ENCODE assay signal across 8 mouse cellular contexts in the genomic region with DNA sequence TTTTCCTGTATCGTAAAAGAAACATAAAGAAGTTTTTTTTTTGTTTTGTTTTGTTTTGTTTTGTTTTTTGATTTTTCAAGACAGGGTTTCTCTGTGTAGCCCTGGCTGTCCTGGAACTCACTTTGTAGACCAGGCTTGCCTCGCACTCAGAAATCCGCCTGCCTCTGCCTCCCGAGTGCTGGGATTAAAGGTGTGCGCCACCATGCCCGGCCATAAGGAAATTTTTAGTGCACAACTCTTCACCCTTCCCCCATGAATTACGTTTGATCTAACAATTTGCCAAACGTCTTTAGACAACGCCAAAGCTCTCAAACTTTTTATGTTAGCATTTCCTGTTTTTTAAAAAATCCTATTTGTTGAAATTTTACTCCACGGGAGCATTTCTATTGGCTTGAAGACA. TPM values are rescaled to one million over a fixed set of nuclear protein-coding genes. Genes with fewer than 3 reads are reported as not detected.
DNase-seq lines count a peak whose midpoint lies in the region; ATAC-seq and TF ChIP-seq lines count a peak whose summit lies in the region.
"Not testable (repeated sequence)": the region's sequence is repeated elsewhere in the genome, so short reads cannot be mapped to it uniquely, and the experiment has no call there.

No protein-coding gene starts in this region.

- in situ Hi-C loops in ES-E14 (cut with MboI; ENCODE audit: low sequenced_read_pairs in 2 of 2, unreplicated experiment in 2 of 2) = not testable (repeated sequence)

- H3K27ac ChIP-seq in ES-E14 (ENCODE audit: insufficient read depth, low read depth, low read length, poor library complexity, severe bottlenecking) = peak overlapping the region; percentile 28; the same call in 1 of the 2 replicates
- peak overlapping the region; percentile 99 for H3K27ac ChIP-seq in embryonic facial prominence, embryonic 11.5 days (replicated peaks; ENCODE audit: low read depth, low read length)
- H3K27ac ChIP-seq in forebrain, postnatal 0 days (ENCODE audit: low read depth, low read length) = peak overlapping the region; percentile 99
- H3K27ac ChIP-seq in hindbrain, embryonic 12.5 days = peak overlapping the region; percentile 100
- peak overlapping the region; percentile 100 for H3K27ac ChIP-seq in kidney, embryonic 16.5 days (ENCODE audit: low read length)
- H3K27ac ChIP-seq in liver, embryonic 14.5 days = peak overlapping the region; percentile 91
- peak overlapping the region; percentile 100 for H3K27ac ChIP-seq in midbrain, embryonic 13.5 days
- H3K27ac ChIP-seq in spleen, adult 2 months (ENCODE audit: insufficient read depth, low read length) = peak overlapping the region; percentile 78

- not testable (repeated sequence) for H3K9me3 ChIP-seq in ES-E14 (ENCODE audit: control insufficient read depth, insufficient read depth, low read depth, low read length); embryonic facial prominence, embryonic 11.5 days (replicated peaks; ENCODE audit: control insufficient read depth, low read length); forebrain, postnatal 0 days (ENCODE audit: low read length); hindbrain, embryonic 12.5 days (replicated peaks); kidney, embryonic 16.5 days (ENCODE audit: low read length); liver, embryonic 14.5 days (ENCODE audit: control insufficient read depth, low read length); midbrain, embryonic 13.5 days

- TF ChIP-seq POLR2A in spleen, adult 2 months (IDR thresholded peaks at IDR 0.05; ENCODE audit: low read depth, low read length) = not testable (repeated sequence)

- not testable (repeated sequence) for H3K9ac ChIP-seq in ES-E14 (ENCODE audit: insufficient read depth, low read depth, low read length, poor library complexity, severe bottlenecking); embryonic facial prominence, embryonic 11.5 days (replicated peaks; ENCODE audit: low read length); forebrain, postnatal 0 days; hindbrain, embryonic 12.5 days; kidney, embryonic 16.5 days (replicated peaks; ENCODE audit: low read length); midbrain, embryonic 13.5 days (replicated peaks)
- H3K9ac ChIP-seq in liver, embryonic 14.5 days (replicated peaks) = peak overlapping the region; percentile 7; the same call in 1 of the 2 replicates

- peak overlapping the region; percentile 14 to 95; a peak in 3 of 4 replicates for H3K4me3 ChIP-seq in ES-E14 (ENCODE audit: insufficient read depth in 1 of 2, low read depth in 1 of 2, low read length in 2 of 2, poor library complexity in 1 of 2, severe bottlenecking in 1 of 2)
- not testable (repeated sequence) for H3K4me3 ChIP-seq in embryonic facial prominence, embryonic 11.5 days (ENCODE audit: low read depth, low read length); spleen, adult 2 months (ENCODE audit: extremely low read depth, insufficient read depth, insufficient read length)
- H3K4me3 ChIP-seq in forebrain, postnatal 0 days (ENCODE audit: low read depth, low read length) = peak overlapping the region; percentile 56
- peak overlapping the region; percentile 98; the same call in 1 of the 2 replicates for H3K4me3 ChIP-seq in hindbrain, embryonic 12.5 days
- peak overlapping the region; percentile 96; the same call in 1 of the 2 replicates for H3K4me3 ChIP-seq in kidney, embryonic 16.5 days (ENCODE audit: low read length)
- H3K4me3 ChIP-seq in liver, embryonic 14.5 days (ENCODE audit: insufficient read depth in 1 of 2, low read depth in 2 of 2, low read length in 2 of 2) = peak overlapping the region in 1 of 2 experiments; percentile 81; a peak in 2 of 4 replicates
- H3K4me3 ChIP-seq in midbrain, embryonic 13.5 days (replicated peaks) = peak overlapping the region; percentile 99

- 55% methylated on average over 10 of the region's 10 CpGs for WGBS in embryonic facial prominence, embryonic 11.5 days
- WGBS in forebrain, postnatal 0 days = 43% methylated on average over 10 of the region's 10 CpGs
- 52% methylated on average over 10 of the region's 10 CpGs for WGBS in hindbrain, embryonic 12.5 days
- WGBS in kidney, embryonic 16.5 days = 46% methylated on average over 10 of the region's 10 CpGs
- WGBS in liver, embryonic 14.5 days (ENCODE audit: insufficient replicate concordance) = 32% methylated on average over 10 of the region's 10 CpGs
- WGBS in midbrain, embryonic 13.5 days = 58% methylated on average over 10 of the region's 10 CpGs
- 21% methylated on average over 10 of the region's 10 CpGs for WGBS in spleen, adult 2 months

- not testable (repeated sequence) for DNase-seq in ES-E14 (ENCODE audit: low read depth, low spot score); embryonic facial prominence, embryonic 11.5 days (ENCODE audit: low spot score); forebrain, postnatal 0 days; liver, embryonic 14.5 days (ENCODE audit: low read depth in 3 of 3, low spot score in 3 of 3); spleen, adult 2 months (ENCODE audit: low read depth in 1 of 2, low spot score in 2 of 2)

- H3K4me1 ChIP-seq in ES-E14 (ENCODE audit: control insufficient read depth in 2 of 2, insufficient read depth in 2 of 2, low read length in 2 of 2, poor library complexity in 1 of 2) = peaks cover 4 to 16% of the 10 kb centered on the region in 2 experiments; a peak in 3 of 4 replicates
- not testable (repeated sequence) for H3K4me1 ChIP-seq in embryonic facial prominence, embryonic 11.5 days (ENCODE audit: control insufficient read depth, insufficient read depth, low read length); forebrain, postnatal 0 days (ENCODE audit: insufficient read depth); spleen, adult 2 months (ENCODE audit: control insufficient read depth, insufficient read depth, insufficient read length)
- H3K4me1 ChIP-seq in hindbrain, embryonic 12.5 days = peaks cover 31% of the 10 kb centered on the region
- peaks cover 33% of the 10 kb centered on the region for H3K4me1 ChIP-seq in kidney, embryonic 16.5 days (ENCODE audit: insufficient read depth, low read length)
- H3K4me1 ChIP-seq in liver, embryonic 14.5 days (replicated peaks; ENCODE audit: control insufficient read depth in 2 of 2, insufficient read depth in 2 of 2, low read length in 1 of 2) = peaks cover 19 to 24% of the 10 kb centered on the region in 2 experiments
- peaks cover 55% of the 10 kb centered on the region for H3K4me1 ChIP-seq in midbrain, embryonic 13.5 days (replicated peaks)

- H3K36me3 ChIP-seq in ES-E14 (ENCODE audit: control insufficient read depth, insufficient read depth, low read length, poor library complexity, severe bottlenecking) = peaks cover 38% of the 10 kb centered on the region
- H3K36me3 ChIP-seq in embryonic facial prominence, embryonic 11.5 days (replicated peaks; ENCODE audit: control insufficient read depth, insufficient read depth, low read depth, low read length) = not testable (repeated sequence)
- peaks cover 40% of the 10 kb centered on the region for H3K36me3 ChIP-seq in forebrain, postnatal 0 days (ENCODE audit: insufficient read depth)
- peaks cover 44% of the 10 kb centered on the region for H3K36me3 ChIP-seq in hindbrain, embryonic 12.5 days
- peaks cover 30% of the 10 kb centered on the region for H3K36me3 ChIP-seq in kidney, embryonic 16.5 days (ENCODE audit: insufficient read depth, low read length)
- peaks cover 27% of the 10 kb centered on the region for H3K36me3 ChIP-seq in liver, embryonic 14.5 days (replicated peaks; ENCODE audit: control insufficient read depth, insufficient read depth, low read depth)
- peaks cover 48% of the 10 kb centered on the region for H3K36me3 ChIP-seq in midbrain, embryonic 13.5 days
- H3K36me3 ChIP-seq in spleen, adult 2 months (ENCODE audit: control insufficient read depth, insufficient read depth, low read length) = peaks cover 24% of the 10 kb centered on the region

- not testable (repeated sequence) for TF ChIP-seq EP300 in liver, embryonic 14.5 days (IDR thresholded peaks at IDR 0.05; ENCODE audit: low read depth)

- TF ChIP-seq CTCF in forebrain, postnatal 0 days (IDR thresholded peaks at IDR 0.05; ENCODE audit: low read depth); liver, embryonic 14.5 days (IDR thresholded peaks at IDR 0.05; ENCODE audit: low read depth); spleen, adult 2 months (IDR thresholded peaks at IDR 0.05; ENCODE audit: extremely low read depth, insufficient read depth, insufficient read length, insufficient replicate concordance): not testable (repeated sequence)

- not testable (repeated sequence) for ATAC-seq in embryonic facial prominence, embryonic 11.5 days (replicated peaks; ENCODE audit: insufficient number of reproducible peaks, low FRiP score, low TSS enrichment, low read depth); forebrain, postnatal 0 days; hindbrain, embryonic 12.5 days (ENCODE audit: low FRiP score); kidney, embryonic 16.5 days (ENCODE audit: low FRiP score, low TSS enrichment); liver, embryonic 14.5 days (ENCODE audit: insufficient read depth); midbrain, embryonic 13.5 days

- H3K4me2 ChIP-seq in embryonic facial prominence, embryonic 11.5 days (ENCODE audit: low read depth, low read length) = not testable (repeated sequence)
- peak overlapping the region; percentile 60; the same call in 1 of the 2 replicates for H3K4me2 ChIP-seq in forebrain, postnatal 0 days (ENCODE audit: low read depth)
- peak overlapping the region; percentile 75 for H3K4me2 ChIP-seq in hindbrain, embryonic 12.5 days (replicated peaks)
- peak overlapping the region; percentile 89 for H3K4me2 ChIP-seq in kidney, embryonic 16.5 days (replicated peaks; ENCODE audit: low read depth, low read length)
- peak overlapping the region; percentile 99 for H3K4me2 ChIP-seq in liver, embryonic 14.5 days (ENCODE audit: low read depth)
- peak overlapping the region; percentile 92 for H3K4me2 ChIP-seq in midbrain, embryonic 13.5 days (replicated peaks)

- not testable (repeated sequence) for H3K27me3 ChIP-seq in embryonic facial prominence, embryonic 11.5 days (ENCODE audit: control insufficient read depth, insufficient read depth, low read length); forebrain, postnatal 0 days (ENCODE audit: insufficient read depth, low read length); hindbrain, embryonic 12.5 days; kidney, embryonic 16.5 days (ENCODE audit: insufficient read depth, low read length); liver, embryonic 14.5 days (ENCODE audit: control insufficient read depth, insufficient read depth, low read length); midbrain, embryonic 13.5 days; spleen, adult 2 months (ENCODE audit: control insufficient read depth, insufficient read depth, low read length)

RNA-seq across cellular contexts. Expression of a gene that starts 0.5 kb away (rescaled TPM):
- 775 and 955 TPM in 2 replicates for total RNA-seq in ES-E14 (2012; rRNA removed)
- 3,308 and 3,397 TPM in 2 replicates for polyA plus RNA-seq in embryonic facial prominence, embryonic 11.5 days (2014; fragmentation: Nextera tagmentation; extraction: Ambion mirVana)
- 1,402 and 1,611 TPM in 2 replicates for total RNA-seq in forebrain, postnatal 0 days (2014; rRNA removed)
- 4,218 and 4,770 TPM in 2 replicates for polyA plus RNA-seq in forebrain, postnatal 0 days (2015; fragmentation: Nextera tagmentation; extraction: Ambion mirVana)
- polyA plus RNA-seq in hindbrain, embryonic 12.5 days (2016; fragmentation: Nextera tagmentation; extraction: Ambion mirVana) = 3,169 and 3,299 TPM in 2 replicates
- 2,772 and 2,914 TPM in 2 replicates for polyA plus RNA-seq in kidney, embryonic 16.5 days (2015; fragmentation: Nextera tagmentation; extraction: Ambion mirVana)
- 432 and 443 TPM in 2 replicates for polyA plus RNA-seq in liver, embryonic 14.5 days (2012; rRNA removed)
- polyA plus RNA-seq in liver, embryonic 14.5 days (2014; fragmentation: Nextera tagmentation; extraction: Ambion mirVana) = 1,304 and 1,332 TPM in 2 replicates
- polyA plus RNA-seq in midbrain, embryonic 13.5 days (2015; fragmentation: Nextera tagmentation; extraction: Ambion mirVana) = 3,599 and 3,660 TPM in 2 replicates
- 427 and 734 TPM in 2 replicates for polyA plus RNA-seq in spleen, adult 2 months (2012; rRNA removed)

RNA-seq across cellular contexts. Expression of a gene that starts 1.5 kb away (rescaled TPM):
- total RNA-seq in ES-E14 (2012; rRNA removed) = 31.3 and 36.4 TPM in 2 replicates
- 29.6 and 39.2 TPM in 2 replicates for polyA plus RNA-seq in embryonic facial prominence, embryonic 11.5 days (2014; fragmentation: Nextera tagmentation; extraction: Ambion mirVana)
- 51.5 and 54.8 TPM in 2 replicates for total RNA-seq in forebrain, postnatal 0 days (2014; rRNA removed)
- 29.4 and 32.6 TPM in 2 replicates for polyA plus RNA-seq in forebrain, postnatal 0 days (2015; fragmentation: Nextera tagmentation; extraction: Ambion mirVana)
- 43.3 and 45.4 TPM in 2 replicates for polyA plus RNA-seq in hindbrain, embryonic 12.5 days (2016; fragmentation: Nextera tagmentation; extraction: Ambion mirVana)
- 44.2 and 50.5 TPM in 2 replicates for polyA plus RNA-seq in kidney, embryonic 16.5 days (2015; fragmentation: Nextera tagmentation; extraction: Ambion mirVana)
- 11.3 and 11.4 TPM in 2 replicates for polyA plus RNA-seq in liver, embryonic 14.5 days (2012; rRNA removed)
- 13.8 and 15.6 TPM in 2 replicates for polyA plus RNA-seq in liver, embryonic 14.5 days (2014; fragmentation: Nextera tagmentation; extraction: Ambion mirVana)
- polyA plus RNA-seq in midbrain, embryonic 13.5 days (2015; fragmentation: Nextera tagmentation; extraction: Ambion mirVana) = 52.1 and 53.2 TPM in 2 replicates
- 41.5 and 53.9 TPM in 2 replicates for polyA plus RNA-seq in spleen, adult 2 months (2012; rRNA removed)

RNA-seq across cellular contexts. Expression of a gene that starts 13.9 kb away (rescaled TPM):
- 1.7 and 1.8 TPM in 2 replicates for total RNA-seq in ES-E14 (2012; rRNA removed)
- not detected in 2 replicates for polyA plus RNA-seq in embryonic facial prominence, embryonic 11.5 days (2014; fragmentation: Nextera tagmentation; extraction: Ambion mirVana)
- 5.0 and 5.2 TPM in 2 replicates for total RNA-seq in forebrain, postnatal 0 days (2014; rRNA removed)
- not detected in 2 replicates for polyA plus RNA-seq in forebrain, postnatal 0 days (2015; fragmentation: Nextera tagmentation; extraction: Ambion mirVana)
- polyA plus RNA-seq in hindbrain, embryonic 12.5 days (2016; fragmentation: Nextera tagmentation; extraction: Ambion mirVana) = 0.23 and 0.56 TPM in 2 replicates
- polyA plus RNA-seq in kidney, embryonic 16.5 days (2015; fragmentation: Nextera tagmentation; extraction: Ambion mirVana) = not detected in 2 replicates
- 0.81 TPM in 2 replicates for polyA plus RNA-seq in liver, embryonic 14.5 days (2012; rRNA removed)
- not detected in 2 replicates for polyA plus RNA-seq in liver, embryonic 14.5 days (2014; fragmentation: Nextera tagmentation; extraction: Ambion mirVana)
- 0.26 and 0.27 TPM in 2 replicates for polyA plus RNA-seq in midbrain, embryonic 13.5 days (2015; fragmentation: Nextera tagmentation; extraction: Ambion mirVana)
- polyA plus RNA-seq in spleen, adult 2 months (2012; rRNA removed) = 0.77 and 1.5 TPM in 2 replicates

RNA-seq across cellular contexts. Expression of a gene that starts 16.0 kb away (rescaled TPM):
- 18.0 and 23.9 TPM in 2 replicates for total RNA-seq in ES-E14 (2012; rRNA removed)
- 80.9 and 91.9 TPM in 2 replicates for polyA plus RNA-seq in embryonic facial prominence, embryonic 11.5 days (2014; fragmentation: Nextera tagmentation; extraction: Ambion mirVana)
- 25.9 and 26.4 TPM in 2 replicates for total RNA-seq in forebrain, postnatal 0 days (2014; rRNA removed)
- 27.2 and 35.0 TPM in 2 replicates for polyA plus RNA-seq in forebrain, postnatal 0 days (2015; fragmentation: Nextera tagmentation; extraction: Ambion mirVana)
- 75.3 and 81.0 TPM in 2 replicates for polyA plus RNA-seq in hindbrain, embryonic 12.5 days (2016; fragmentation: Nextera tagmentation; extraction: Ambion mirVana)
- polyA plus RNA-seq in kidney, embryonic 16.5 days (2015; fragmentation: Nextera tagmentation; extraction: Ambion mirVana) = 197 and 208 TPM in 2 replicates
- polyA plus RNA-seq in liver, embryonic 14.5 days (2012; rRNA removed) = 11.4 and 17.5 TPM in 2 replicates
- polyA plus RNA-seq in liver, embryonic 14.5 days (2014; fragmentation: Nextera tagmentation; extraction: Ambion mirVana) = 11.4 and 11.6 TPM in 2 replicates
- polyA plus RNA-seq in midbrain, embryonic 13.5 days (2015; fragmentation: Nextera tagmentation; extraction: Ambion mirVana) = 31.8 and 33.4 TPM in 2 replicates
- polyA plus RNA-seq in spleen, adult 2 months (2012; rRNA removed) = 21.7 and 29.4 TPM in 2 replicates

RNA-seq across cellular contexts. Expression of a gene that starts 20.6 kb away (rescaled TPM):
- 3.3 and 5.0 TPM in 2 replicates for total RNA-seq in ES-E14 (2012; rRNA removed)
- 8.7 and 9.8 TPM in 2 replicates for polyA plus RNA-seq in embryonic facial prominence, embryonic 11.5 days (2014; fragmentation: Nextera tagmentation; extraction: Ambion mirVana)
- 77.7 and 85.6 TPM in 2 replicates for total RNA-seq in forebrain, postnatal 0 days (2014; rRNA removed)
- polyA plus RNA-seq in forebrain, postnatal 0 days (2015; fragmentation: Nextera tagmentation; extraction: Ambion mirVana) = 64.1 and 68.1 TPM in 2 replicates
- 38.3 and 42.2 TPM in 2 replicates for polyA plus RNA-seq in hindbrain, embryonic 12.5 days (2016; fragmentation: Nextera tagmentation; extraction: Ambion mirVana)
- polyA plus RNA-seq in kidney, embryonic 16.5 days (2015; fragmentation: Nextera tagmentation; extraction: Ambion mirVana) = 9.9 and 10.6 TPM in 2 replicates
- polyA plus RNA-seq in liver, embryonic 14.5 days (2012; rRNA removed) = 9.0 and 9.3 TPM in 2 replicates
- polyA plus RNA-seq in liver, embryonic 14.5 days (2014; fragmentation: Nextera tagmentation; extraction: Ambion mirVana) = 4.7 and 5.5 TPM in 2 replicates
- polyA plus RNA-seq in midbrain, embryonic 13.5 days (2015; fragmentation: Nextera tagmentation; extraction: Ambion mirVana) = 70.4 and 73.6 TPM in 2 replicates
- 10.8 and 12.2 TPM in 2 replicates for polyA plus RNA-seq in spleen, adult 2 months (2012; rRNA removed)

Comparison
In these comparisons a context has a peak if more than half of its experiments do, and no peak if none do; other contexts are left out.
1. H3K27ac ChIP-seq: peak in every context shown above with its lines; median percentile 100 in hindbrain, embryonic 12.5 days; 100 in kidney, embryonic 16.5 days; 100 in midbrain, embryonic 13.5 days; 99 in embryonic facial prominence, embryonic 11.5 days; 99 in forebrain, postnatal 0 days; 91 in liver, embryonic 14.5 days; 78 in spleen, adult 2 months; 28 in ES-E14.